Mouse (Mus musculus) embryonic fibroblast, embryonic 13.5 days (primary cell): ENCODE measurements at regions not wholly inside any gene's neighbourhood (a gene's known extent, or its start where the extent isn't known, plus 50 kb on each side); places are given as distances from the start of the nearest gene placed in this dataset.

ENCODE experiments used
- CTCF ChIP-seq: IDR thresholded peaks from 2 replicates; pipeline ENCODE4 v1.5.1; 2011; ENCODE audit warnings: mild to moderate bottlenecking, control low read depth, low read length, moderate library complexity, borderline replicate concordance; ENCODE audit not compliant: insufficient read depth
- POLR2A ChIP-seq: IDR thresholded peaks from 2 replicates; pipeline ENCODE4 v1.6.1; 2011; ENCODE audit warnings: low read depth, mild to moderate bottlenecking, control low read depth, low read length, moderate library complexity

DNA sequence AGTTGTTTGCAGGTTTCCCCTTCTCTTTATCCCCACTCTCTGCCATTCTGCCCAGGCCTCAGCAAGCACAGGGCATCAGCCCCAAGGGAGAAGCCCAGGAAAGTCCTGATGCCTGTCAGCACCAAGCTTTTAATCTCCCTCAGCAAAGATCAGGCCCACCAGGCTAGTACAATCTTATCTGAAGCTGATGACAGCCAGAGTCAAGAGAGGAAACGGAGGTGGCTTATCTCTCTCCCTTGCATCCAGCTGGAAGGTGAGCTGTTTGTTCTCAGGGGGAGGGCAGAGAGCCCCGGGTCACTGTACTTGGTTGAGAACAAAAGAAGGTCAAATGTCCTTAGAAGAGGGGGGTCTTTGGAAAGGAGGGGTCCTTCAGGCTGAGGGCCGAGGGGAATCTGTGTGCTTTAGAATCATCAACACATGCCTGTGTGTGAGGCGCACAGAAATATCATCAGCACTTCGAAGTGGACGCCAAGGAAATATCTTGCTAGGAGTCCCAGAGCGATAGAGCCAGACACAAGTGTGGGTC, 246.8 kb downstream of the Rybp start:
- TF ChIP-seq CTCF (no peak), POLR2A (no peak)
